Mouse (Mus musculus): ENCODE results near the gene Ptprc.
A peak's percentile ranks its signal among the peaks of the same experiment; 100 is the strongest.

Ptprc gene

GRCm38 (mm10) chr1:138039201-138039600, 136.3 kb downstream of the Ptprc start:
- no peak for DNase-seq (ENCODE audit: low spot score)

- DNase-seq (ENCODE audit: low spot score): no peak
These were observed 138.0 kb downstream of the Ptprc start for GRCm38 (mm10) chr1:138037484-138037883.

DNA sequence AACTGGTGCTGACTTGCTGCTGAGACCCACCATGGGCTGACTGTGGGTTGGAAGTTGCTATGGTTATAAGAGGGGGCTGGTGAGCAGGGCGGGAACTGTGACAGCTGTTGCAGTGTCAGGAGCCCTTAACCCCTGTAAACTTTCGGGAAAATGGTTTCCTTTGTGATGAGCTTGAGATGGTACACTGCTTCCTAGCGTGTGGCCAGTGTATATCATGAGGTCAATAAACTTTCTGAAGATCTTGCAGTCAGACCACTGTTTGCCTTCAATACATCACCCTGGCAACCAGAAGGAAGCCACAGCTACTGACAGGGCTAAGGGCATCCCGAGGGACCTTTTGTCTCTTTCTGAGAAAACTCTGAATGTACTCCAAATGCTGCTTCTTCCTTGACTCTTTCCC, 145.9 kb downstream of the Ptprc start:
- peak; percentile 81 for DNase-seq (ENCODE audit: low spot score)

GRCm38 (mm10) chr1:138025298-138025697, 150.2 kb downstream of the Ptprc start:
- no peak for DNase-seq (ENCODE audit: low spot score)

GRCm38 (mm10) chr1:138023601-138024000, 151.9 kb downstream of the Ptprc start:
- peak; percentile 52 for DNase-seq (ENCODE audit: low spot score)

- peak; percentile 49 for DNase-seq (ENCODE audit: low spot score)
These were observed 152.6 kb downstream of the Ptprc start for GRCm38 (mm10) chr1:138022918-138023295.

DNA sequence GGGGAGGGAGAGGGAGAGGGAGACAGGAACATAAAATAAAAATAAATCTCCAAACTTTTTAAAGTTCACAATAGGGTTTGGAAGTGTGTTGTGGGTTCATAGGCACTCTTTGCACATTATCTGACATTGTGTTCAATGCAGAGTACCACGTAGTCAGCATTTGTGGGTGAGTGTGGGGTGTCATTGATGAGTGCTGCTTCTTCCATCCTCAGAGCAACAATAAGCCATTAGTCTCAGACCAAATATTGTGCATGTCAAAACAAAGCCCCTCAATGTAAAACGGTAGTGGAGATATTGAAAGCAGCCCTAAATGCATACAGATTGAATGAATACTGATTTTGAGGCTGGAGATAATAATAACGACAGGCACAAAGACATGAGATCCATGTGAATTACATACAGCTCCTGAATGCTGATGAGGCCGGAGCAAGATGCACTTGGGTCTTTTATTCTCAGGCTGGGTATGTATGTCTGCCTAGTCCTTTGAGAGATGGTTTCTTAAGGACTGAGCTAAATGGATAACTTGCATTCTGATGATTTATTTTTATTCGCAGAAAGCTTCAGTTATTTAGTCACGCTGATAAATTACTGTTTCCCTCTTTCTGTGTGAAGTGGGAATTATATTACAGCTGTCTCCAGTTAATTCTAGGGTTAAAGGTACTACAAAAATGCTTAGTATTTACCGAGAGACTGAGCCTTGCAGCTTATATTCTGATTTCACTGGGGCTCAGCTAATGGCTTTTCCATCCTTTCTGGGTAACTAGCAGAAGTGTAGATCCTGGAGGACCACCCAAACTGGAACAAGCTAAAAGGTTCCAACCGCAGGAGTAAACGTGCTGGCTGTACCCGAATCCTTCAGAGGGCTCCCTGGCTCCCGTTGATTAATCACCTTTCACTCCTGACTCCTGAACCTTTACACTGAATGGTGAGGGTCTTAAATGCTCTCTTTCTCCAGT, 153.3 kb downstream of the Ptprc start:
- DNase-seq (ENCODE audit: low spot score): peak; percentile 76

Measured in embryo, embryonic 10.5 days (tissue).